Mouse (Mus musculus) hindbrain, embryonic 12.5 days (tissue): ENCODE measurements around the gene Rwdd2a. TPM values are rescaled to one million over a fixed set of nuclear protein-coding genes. Genes with fewer than 3 reads are reported as not detected.

ENCODE experiments used
- ATAC-seq: fragments of 200-750 bp; cut with Nextera tagmentation; 2 replicates; pipeline ENCODE4 v1.8.0; 2017; ENCODE audit warnings: moderate TSS enrichment; ENCODE audit not compliant: low FRiP score
- H3K27ac ChIP-seq: fragments of 300-500 bp; sonication (generic); 2 replicates; pipeline ENCODE4 v1.5.1; 2016; ENCODE audit warnings: mild to moderate bottlenecking
- H3K27me3 ChIP-seq: fragments of 300-500 bp; sonication (generic); 2 replicates; pipeline ENCODE4 v1.6.1; 2016; ENCODE audit warnings: mild to moderate bottlenecking
- H3K36me3 ChIP-seq: fragments of 300-500 bp; sonication (generic); 2 replicates; pipeline ENCODE4 v1.6.1; 2016; ENCODE audit warnings: mild to moderate bottlenecking
- H3K4me1 ChIP-seq: fragments of 300-500 bp; sonication (generic); 2 replicates; pipeline ENCODE4 v1.6.1; 2016
- H3K4me2 ChIP-seq: fragments of 300-500 bp; sonication (generic); replicated peaks from 2 replicates; pipeline ENCODE4 v1.6.1; 2016; ENCODE audit warnings: mild to moderate bottlenecking
- H3K4me3 ChIP-seq: fragments of 300-500 bp; sonication (generic); 2 replicates; pipeline ENCODE4 v1.5.1; 2016; ENCODE audit warnings: mild to moderate bottlenecking
- H3K9ac ChIP-seq: fragments of 300-500 bp; sonication (generic); 2 replicates; pipeline ENCODE4 v1.6.1; 2016; ENCODE audit warnings: mild to moderate bottlenecking, moderate library complexity
- H3K9me3 ChIP-seq: fragments of 300-500 bp; sonication (generic); replicated peaks from 2 replicates; pipeline ENCODE4 v1.6.1; 2016; ENCODE audit warnings: mild to moderate bottlenecking
- WGBS: fragments of 180-500 bp; shearing (Covaris S2); methylation state at CpG from one replicate; pipeline ENCODE4 v1.1.7; 2016; 5-methylcytosine and 5-hydroxymethylcytosine counted together
- polyA plus RNA-seq: library from polyadenylated mRNA; unstranded; fragments of >200 nt; fragmentation: Nextera tagmentation; extraction: Ambion mirVana; gene quantifications from 2 replicates; pipeline ENCODE4 v1.2.1, GENCODE M21; 2016

The Rwdd2a gene
- 5.0 and 5.1 TPM in 2 replicates for polyA plus RNA-seq

- Histone ChIP-seq H3K9me3 (no peaks in the 10 kb centered on the region), H3K4me3 (peak within 1 kb of the TSS; percentile 69), H3K4me1 (peaks cover 15% of the 10 kb centered on the region), H3K4me2 (peak within 1 kb of the TSS; percentile 70), H3K27me3 (no peaks in the 10 kb centered on the region), H3K27ac (peak within 1 kb of the TSS; percentile 72), H3K36me3 (peaks cover 19% of the 10 kb centered on the region), H3K9ac (peak within 1 kb of the TSS; percentile 71)
- under 1% methylated on average over 59 of the region's 59 CpGs for WGBS
- peak; percentile 98 for ATAC-seq
Observed at GRCm38 (mm10) chr9:86571540-86572135, at the start of gene Rwdd2a, which contains the start of gene Pgm3. Gene Rwdd2a, plus strand, starts transcription at chr9:86571991. Gene Pgm3, minus strand, starts transcription at chr9:86571842.

GRCm38 (mm10) chr9:86522335-86522734, 49.5 kb upstream of the Rwdd2a start:
- H3K9ac ChIP-seq = no peak overlapping the region
- H3K4me3 ChIP-seq = no peak overlapping the region
- no peak overlapping the region for H3K4me2 ChIP-seq
- H3K27ac ChIP-seq = no peak overlapping the region
- no peaks in the 10 kb centered on the region for H3K27me3 ChIP-seq
- ATAC-seq = no peak
- H3K4me1 ChIP-seq = no peaks in the 10 kb centered on the region
- H3K9me3 ChIP-seq = no peaks in the 10 kb centered on the region
- H3K36me3 ChIP-seq = peaks cover 39% of the 10 kb centered on the region

DNA sequence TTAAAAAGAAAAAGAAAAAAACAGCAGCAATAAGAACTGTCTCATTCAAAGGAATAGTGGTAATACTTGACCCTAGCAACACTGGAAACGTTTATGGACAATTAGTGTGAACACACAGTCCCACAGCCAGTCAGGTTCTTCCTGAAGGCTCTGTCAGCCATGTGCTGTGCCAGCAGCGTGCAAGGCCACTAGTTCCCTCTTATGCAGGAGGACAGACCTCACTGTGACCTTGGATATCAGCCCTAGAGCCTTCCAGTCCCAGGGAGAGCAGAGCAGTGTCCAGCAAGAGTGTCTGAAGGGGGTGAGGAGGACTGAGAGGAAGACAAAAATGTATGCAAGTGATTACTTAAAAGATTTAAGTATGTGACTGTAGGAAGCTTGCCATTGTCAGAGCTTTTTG, 46.2 kb upstream of the Rwdd2a start:
- Histone ChIP-seq H3K4me2 (no peak overlapping the region), H3K36me3 (peaks cover 37% of the 10 kb centered on the region), H3K9me3 (no peaks in the 10 kb centered on the region), H3K27ac (no peak overlapping the region), H3K9ac (no peak overlapping the region), H3K27me3 (no peaks in the 10 kb centered on the region), H3K4me3 (no peak overlapping the region), H3K4me1 (no peaks in the 10 kb centered on the region)
- WGBS = 68% methylated on average over 2 of the region's 2 CpGs
- no peak for ATAC-seq

GRCm38 (mm10) chr9:86534071-86534470, 37.7 kb upstream of the Rwdd2a start:
- Histone ChIP-seq H3K9me3 (no peaks in the 10 kb centered on the region), H3K9ac (no peak overlapping the region), H3K4me3 (no peak overlapping the region), H3K4me2 (no peak overlapping the region), H3K27ac (no peak overlapping the region), H3K36me3 (peaks cover 39% of the 10 kb centered on the region), H3K4me1 (no peaks in the 10 kb centered on the region), H3K27me3 (no peaks in the 10 kb centered on the region)
- no peak for ATAC-seq
- WGBS = 94% methylated on average over 5 of the region's 5 CpGs

GRCm38 (mm10) chr9:86543451-86543850, 28.3 kb upstream of the Rwdd2a start:
- no peak overlapping the region for H3K4me3 ChIP-seq
- no peak overlapping the region for H3K4me2 ChIP-seq
- no peak overlapping the region for H3K9ac ChIP-seq
- no peak for ATAC-seq
- H3K4me1 ChIP-seq = no peaks in the 10 kb centered on the region
- no peak overlapping the region for H3K27ac ChIP-seq
- H3K36me3 ChIP-seq = peaks cover 50% of the 10 kb centered on the region
- no peaks in the 10 kb centered on the region for H3K9me3 ChIP-seq
- 87% methylated on average over 3 of the region's 3 CpGs for WGBS
- no peaks in the 10 kb centered on the region for H3K27me3 ChIP-seq

GRCm38 (mm10) chr9:86544559-86544958, 27.2 kb upstream of the Rwdd2a start:
- Histone ChIP-seq H3K4me1 (no peaks in the 10 kb centered on the region), H3K9ac (no peak overlapping the region), H3K9me3 (no peaks in the 10 kb centered on the region), H3K27ac (no peak overlapping the region), H3K27me3 (no peaks in the 10 kb centered on the region), H3K36me3 (peaks cover 58% of the 10 kb centered on the region), H3K4me2 (no peak overlapping the region), H3K4me3 (no peak overlapping the region)
- WGBS = 86% methylated on average over 1 of the region's 1 CpGs
- no peak for ATAC-seq

GRCm38 (mm10) chr9:86549637-86550162, 22.1 kb upstream of the Rwdd2a start:
- H3K4me3 ChIP-seq = no peak overlapping the region
- no peak for ATAC-seq
- no peaks in the 10 kb centered on the region for H3K9me3 ChIP-seq
- no peak overlapping the region for H3K4me2 ChIP-seq
- H3K36me3 ChIP-seq = peaks cover 62% of the 10 kb centered on the region
- 90% methylated on average over 5 of the region's 5 CpGs for WGBS
- no peak overlapping the region for H3K9ac ChIP-seq
- no peak overlapping the region for H3K27ac ChIP-seq
- no peaks in the 10 kb centered on the region for H3K27me3 ChIP-seq
- no peaks in the 10 kb centered on the region for H3K4me1 ChIP-seq

- H3K27me3 ChIP-seq = no peaks in the 10 kb centered on the region
- peaks cover 61% of the 10 kb centered on the region for H3K36me3 ChIP-seq
- ATAC-seq = no peak
Observed at GRCm38 (mm10) chr9:86550717-86551116, 21.1 kb upstream of the Rwdd2a start.

DNA sequence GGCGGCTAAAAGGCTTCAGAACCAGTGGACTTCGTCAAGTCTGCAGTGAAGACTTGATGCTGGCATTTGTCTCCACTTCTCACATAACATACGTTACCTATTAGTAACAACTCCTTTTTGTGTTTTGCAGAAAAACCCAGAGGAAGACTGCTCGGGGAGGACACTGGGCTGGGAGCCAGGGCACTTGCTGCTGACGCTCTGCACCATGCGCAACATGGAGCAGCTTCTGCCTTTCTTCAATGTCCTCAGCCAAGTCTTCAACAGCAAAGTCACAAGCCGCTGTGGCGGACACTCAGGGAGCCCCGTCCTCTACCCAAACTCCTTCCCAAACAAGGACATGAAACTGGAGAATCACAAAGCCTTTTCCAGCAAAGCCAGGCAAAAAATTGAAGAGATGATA, 17.9 kb upstream of the Rwdd2a start:
- Histone ChIP-seq H3K9me3 (no peaks in the 10 kb centered on the region), H3K4me3 (no peak overlapping the region), H3K9ac (no peak overlapping the region), H3K27ac (no peak overlapping the region), H3K4me2 (no peak overlapping the region), H3K36me3 (peaks cover 70% of the 10 kb centered on the region), H3K4me1 (no peaks in the 10 kb centered on the region), H3K27me3 (no peaks in the 10 kb centered on the region)
- WGBS = 92% methylated on average over 9 of the region's 9 CpGs
- ATAC-seq = no peak

More at GRCm38 (mm10) chr9:86550717-86551116, 21.1 kb upstream of the Rwdd2a start:
- Histone ChIP-seq H3K9ac (no peak overlapping the region), H3K27ac (no peak overlapping the region), H3K4me2 (no peak overlapping the region), H3K9me3 (no peaks in the 10 kb centered on the region), H3K4me1 (no peaks in the 10 kb centered on the region), H3K4me3 (no peak overlapping the region)
- 91% methylated on average over 3 of the region's 3 CpGs for WGBS

GRCm38 (mm10) chr9:86554641-86555040, 17.1 kb upstream of the Rwdd2a start:
- Histone ChIP-seq H3K4me3 (no peak overlapping the region), H3K27me3 (no peaks in the 10 kb centered on the region), H3K36me3 (peaks cover 69% of the 10 kb centered on the region), H3K27ac (no peak overlapping the region), H3K4me2 (no peak overlapping the region), H3K9me3 (no peaks in the 10 kb centered on the region), H3K4me1 (no peaks in the 10 kb centered on the region), H3K9ac (no peak overlapping the region)
- ATAC-seq = no peak
- WGBS = 91% methylated on average over 4 of the region's 4 CpGs

- Histone ChIP-seq H3K4me1 (no peaks in the 10 kb centered on the region), H3K27ac (no peak overlapping the region), H3K4me3 (no peak overlapping the region), H3K4me2 (no peak overlapping the region), H3K9ac (no peak overlapping the region), H3K9me3 (no peaks in the 10 kb centered on the region), H3K36me3 (peaks cover 75% of the 10 kb centered on the region), H3K27me3 (no peaks in the 10 kb centered on the region)
- WGBS = 90% methylated on average over 3 of the region's 3 CpGs
- ATAC-seq = no peak
Observed at GRCm38 (mm10) chr9:86560543-86560942, 11.2 kb upstream of the Rwdd2a start.

- H3K9me3 ChIP-seq = no peaks in the 10 kb centered on the region
- H3K36me3 ChIP-seq = peaks cover 38% of the 10 kb centered on the region
Observed at GRCm38 (mm10) chr9:86569314-86569910, 2.4 kb upstream of the Rwdd2a start.

More at GRCm38 (mm10) chr9:86569314-86569910, 2.4 kb upstream of the Rwdd2a start:
- ATAC-seq = no peak
- Histone ChIP-seq H3K27ac (no peak overlapping the region), H3K4me3 (no peak overlapping the region), H3K4me1 (peaks cover 15% of the 10 kb centered on the region), H3K27me3 (no peaks in the 10 kb centered on the region), H3K4me2 (no peak overlapping the region), H3K9ac (no peak overlapping the region)
- 83% methylated on average over 3 of the region's 3 CpGs for WGBS
